Mouse (Mus musculus) embryonic facial prominence, embryonic 15.5 days (tissue): ENCODE results near the gene Dner. TPM values are rescaled to one million over a fixed set of nuclear protein-coding genes. Genes with fewer than 3 reads are reported as not detected.

Source experiments
- ATAC-seq: fragments of 200-750 bp; cut with Nextera tagmentation; 2 replicates; pipeline ENCODE4 v1.8.0; 2017; ENCODE audit warnings: low read depth, moderate TSS enrichment; ENCODE audit not compliant: insufficient number of reproducible peaks, low FRiP score, low TSS enrichment
- H3K27ac ChIP-seq: fragments of 300-500 bp; sonication (generic); replicated peaks from 2 replicates; pipeline ENCODE4 v1.5.1; 2015; ENCODE audit warnings: mild to moderate bottlenecking, inconsistent platforms
- H3K27me3 ChIP-seq: fragments of 300-500 bp; sonication (generic); 2 replicates; pipeline ENCODE4 v1.6.1; 2015; ENCODE audit warnings: inconsistent platforms
- H3K36me3 ChIP-seq: fragments of 300-500 bp; sonication (generic); 2 replicates; pipeline ENCODE4 v1.6.1; 2015; ENCODE audit warnings: mild to moderate bottlenecking, inconsistent platforms
- H3K4me1 ChIP-seq: fragments of 300-500 bp; sonication (generic); 2 replicates; pipeline ENCODE4 v1.6.1; 2015; ENCODE audit warnings: inconsistent platforms
- H3K4me2 ChIP-seq: fragments of 300-500 bp; sonication (generic); replicated peaks from 2 replicates; pipeline ENCODE4 v1.6.1; 2015; ENCODE audit warnings: mild to moderate bottlenecking, inconsistent platforms
- H3K4me3 ChIP-seq: fragments of 300-500 bp; sonication (generic); replicated peaks from 2 replicates; pipeline ENCODE4 v1.5.1; 2015; ENCODE audit warnings: mild to moderate bottlenecking, inconsistent platforms
- H3K9ac ChIP-seq: fragments of 300-500 bp; sonication (generic); 2 replicates; pipeline ENCODE4 v1.6.1; 2015; ENCODE audit warnings: inconsistent platforms
- H3K9me3 ChIP-seq: fragments of 300-500 bp; sonication (generic); replicated peaks from 2 replicates; pipeline ENCODE4 v1.6.1; 2016; ENCODE audit warnings: inconsistent platforms
- WGBS: fragments of 180-500 bp; shearing (Covaris S2); methylation state at CpG from one replicate; pipeline ENCODE4 v1.1.7; 2015; 5-methylcytosine and 5-hydroxymethylcytosine counted together
- polyA plus RNA-seq: library from polyadenylated mRNA; unstranded; fragments of >200 nt; fragmentation: Nextera tagmentation; extraction: Ambion mirVana; gene quantifications from 2 replicates; pipeline ENCODE4 v1.2.1, GENCODE M21; 2015

Dner gene
- polyA plus RNA-seq, 1 experiment from 2014 or later, result 7.5 TPM

GRCm38 (mm10) chr1:84433291-84433980 lies 262.6 kb downstream of the Dner start:
- H3K27ac ChIP-seq, result no peak overlapping the region
- ATAC-seq, result no peak
- no peaks in the 10 kb centered on the region for H3K36me3 ChIP-seq
- H3K9ac ChIP-seq, result no peak overlapping the region
- H3K4me3 ChIP-seq, result no peak overlapping the region
- 75% methylated on average over 6 of the region's 6 CpGs for whole genome bisulfite sequencing
- H3K4me1 ChIP-seq, result no peaks in the 10 kb centered on the region
- H3K4me2 ChIP-seq, result no peak overlapping the region
- H3K9me3 ChIP-seq, result no peaks in the 10 kb centered on the region
- no peaks in the 10 kb centered on the region for H3K27me3 ChIP-seq

- ATAC-seq, result no peak
- no peaks in the 10 kb centered on the region for H3K9me3 ChIP-seq
Observed at GRCm38 (mm10) chr1:84432311-84432710, 263.7 kb downstream of the Dner start.

GRCm38 (mm10) chr1:84428331-84428730 lies 267.7 kb downstream of the Dner start:
- 42% methylated on average over 1 of the region's 1 CpGs for WGBS
- H3K4me2 ChIP-seq, result no peak overlapping the region
- no peak for ATAC-seq
- no peak overlapping the region for H3K9ac ChIP-seq
- no peak overlapping the region for H3K27ac ChIP-seq
- H3K4me1 ChIP-seq, result no peaks in the 10 kb centered on the region
- no peaks in the 10 kb centered on the region for H3K36me3 ChIP-seq
- H3K9me3 ChIP-seq, result no peaks in the 10 kb centered on the region
- H3K4me3 ChIP-seq, result no peak overlapping the region
- no peaks in the 10 kb centered on the region for H3K27me3 ChIP-seq

More at GRCm38 (mm10) chr1:84432311-84432710, 263.7 kb downstream of the Dner start:
- 48% methylated on average over 1 of the region's 1 CpGs for WGBS
- Histone ChIP-seq H3K36me3 (no peaks in the 10 kb centered on the region), H3K4me1 (no peaks in the 10 kb centered on the region), H3K27me3 (no peaks in the 10 kb centered on the region), H3K9ac (no peak overlapping the region), H3K27ac (no peak overlapping the region), H3K4me2 (no peak overlapping the region), H3K4me3 (no peak overlapping the region)

- Histone ChIP-seq H3K36me3 (no peaks in the 10 kb centered on the region), H3K4me2 (no peak overlapping the region), H3K9me3 (no peaks in the 10 kb centered on the region), H3K4me3 (no peak overlapping the region), H3K9ac (no peak overlapping the region), H3K27me3 (no peaks in the 10 kb centered on the region), H3K27ac (no peak overlapping the region), H3K4me1 (no peaks in the 10 kb centered on the region)
- no peak for ATAC-seq
- 73% methylated on average over 11 of the region's 11 CpGs for WGBS
Observed at GRCm38 (mm10) chr1:84427757-84428156, 268.3 kb downstream of the Dner start.

GRCm38 (mm10) chr1:84426679-84427078 lies 269.3 kb downstream of the Dner start:
- H3K9ac ChIP-seq, result no peak overlapping the region
- no peak overlapping the region for H3K27ac ChIP-seq
- no peak overlapping the region for H3K4me3 ChIP-seq
- no peaks in the 10 kb centered on the region for H3K4me1 ChIP-seq
- H3K36me3 ChIP-seq, result no peaks in the 10 kb centered on the region
- H3K9me3 ChIP-seq, result no peaks in the 10 kb centered on the region
- no peak overlapping the region for H3K4me2 ChIP-seq
- 84% methylated on average over 5 of the region's 5 CpGs for WGBS
- ATAC-seq, result no peak
- H3K27me3 ChIP-seq, result no peaks in the 10 kb centered on the region

GRCm38 (mm10) chr1:84422881-84423280 lies 273.1 kb downstream of the Dner start:
- whole genome bisulfite sequencing, result 61% methylated on average over 2 of the region's 2 CpGs
- H3K4me3 ChIP-seq, result no peak overlapping the region
- no peaks in the 10 kb centered on the region for H3K9me3 ChIP-seq
- no peak overlapping the region for H3K4me2 ChIP-seq
- ATAC-seq, result no peak
- H3K27ac ChIP-seq, result no peak overlapping the region
- no peak overlapping the region for H3K9ac ChIP-seq
- no peaks in the 10 kb centered on the region for H3K4me1 ChIP-seq
- no peaks in the 10 kb centered on the region for H3K27me3 ChIP-seq
- no peaks in the 10 kb centered on the region for H3K36me3 ChIP-seq

GRCm38 (mm10) chr1:84421845-84422244 lies 274.2 kb downstream of the Dner start:
- Histone ChIP-seq H3K4me1 (no peaks in the 10 kb centered on the region), H3K27me3 (no peaks in the 10 kb centered on the region), H3K4me3 (no peak overlapping the region), H3K9ac (no peak overlapping the region), H3K9me3 (no peaks in the 10 kb centered on the region), H3K36me3 (no peaks in the 10 kb centered on the region), H3K27ac (no peak overlapping the region), H3K4me2 (no peak overlapping the region)
- WGBS, result 91% methylated on average over 1 of the region's 1 CpGs
- no peak for ATAC-seq

GRCm38 (mm10) chr1:84419416-84419815 lies 276.6 kb downstream of the Dner start:
- Histone ChIP-seq H3K27me3 (no peaks in the 10 kb centered on the region), H3K4me3 (no peak overlapping the region), H3K27ac (no peak overlapping the region), H3K4me1 (no peaks in the 10 kb centered on the region), H3K9me3 (no peaks in the 10 kb centered on the region), H3K9ac (no peak overlapping the region), H3K36me3 (no peaks in the 10 kb centered on the region), H3K4me2 (no peak overlapping the region)
- no peak for ATAC-seq
- 45% methylated on average over 2 of the region's 2 CpGs for WGBS

- WGBS, result 59% methylated on average over 9 of the region's 9 CpGs
- H3K27me3 ChIP-seq, result no peaks in the 10 kb centered on the region
- no peak overlapping the region for H3K4me3 ChIP-seq
- H3K27ac ChIP-seq, result no peak overlapping the region
- H3K9me3 ChIP-seq, result no peaks in the 10 kb centered on the region
- no peak overlapping the region for H3K4me2 ChIP-seq
- H3K9ac ChIP-seq, result no peak overlapping the region
- H3K36me3 ChIP-seq, result no peaks in the 10 kb centered on the region
- H3K4me1 ChIP-seq, result no peaks in the 10 kb centered on the region
- ATAC-seq, result no peak
Observed at GRCm38 (mm10) chr1:84418511-84418910, 277.5 kb downstream of the Dner start.

GRCm38 (mm10) chr1:84417761-84418238 lies 278.2 kb downstream of the Dner start:
- ATAC-seq, result peak; percentile 29
- Histone ChIP-seq H3K27ac (no peak overlapping the region), H3K4me2 (no peak overlapping the region), H3K4me1 (no peaks in the 10 kb centered on the region), H3K27me3 (no peaks in the 10 kb centered on the region), H3K9me3 (no peaks in the 10 kb centered on the region), H3K36me3 (no peaks in the 10 kb centered on the region), H3K9ac (no peak overlapping the region), H3K4me3 (no peak overlapping the region)
- WGBS, result 53% methylated on average over 9 of the region's 9 CpGs

- no peak for ATAC-seq
- Histone ChIP-seq H3K4me2 (no peak overlapping the region), H3K9me3 (no peaks in the 10 kb centered on the region), H3K9ac (no peak overlapping the region), H3K27me3 (no peaks in the 10 kb centered on the region), H3K4me1 (no peaks in the 10 kb centered on the region), H3K4me3 (no peak overlapping the region), H3K27ac (no peak overlapping the region), H3K36me3 (no peaks in the 10 kb centered on the region)
- WGBS, result 55% methylated on average over 6 of the region's 6 CpGs
Observed at GRCm38 (mm10) chr1:84417276-84417675, 278.7 kb downstream of the Dner start.

GRCm38 (mm10) chr1:84414464-84414863 lies 281.6 kb downstream of the Dner start:
- H3K4me3 ChIP-seq, result no peak overlapping the region
- H3K9ac ChIP-seq, result no peak overlapping the region
- H3K36me3 ChIP-seq, result no peaks in the 10 kb centered on the region
- H3K27ac ChIP-seq, result no peak overlapping the region
- H3K9me3 ChIP-seq, result no peaks in the 10 kb centered on the region
- no peaks in the 10 kb centered on the region for H3K4me1 ChIP-seq
- no peak for ATAC-seq
- WGBS, result 80% methylated on average over 3 of the region's 3 CpGs
- no peak overlapping the region for H3K4me2 ChIP-seq
- H3K27me3 ChIP-seq, result no peaks in the 10 kb centered on the region
